Mouse (Mus musculus): ENCODE results near the gene Tmem63b.

GRCm38 (mm10) chr17:45628885-45629855 lies 57.5 kb downstream of the Tmem63b start:
- TF ChIP-seq CTCF (IDR thresholded peaks at IDR 0.05; ENCODE audit: low read depth): no peak
- TF ChIP-seq EP300 (optimal IDR thresholded peaks at IDR 0.05): no peak

All from stomach, postnatal 0 days (tissue).